Mouse (Mus musculus) stomach, embryonic 14.5 days (tissue): ENCODE measurements at regions not wholly inside any gene's neighbourhood (a gene's known extent, or its start where the extent isn't known, plus 50 kb on each side); places are given as distances from the start of the nearest gene placed in this dataset.

Source experiments
- ATAC-seq: fragments of 200-750 bp; cut with Nextera tagmentation; 2 replicates; pipeline ENCODE4 v1.8.0; 2017; ENCODE audit warnings: low read depth, moderate TSS enrichment; ENCODE audit not compliant: insufficient number of reproducible peaks, insufficient read depth, low FRiP score
- H3K27ac ChIP-seq: fragments of 300-500 bp; sonication (generic); 2 replicates; pipeline ENCODE4 v1.5.1; 2014; ENCODE audit warnings: mild to moderate bottlenecking, low read length, moderate library complexity, mixed read lengths
- H3K27me3 ChIP-seq: fragments of 300-500 bp; sonication (generic); 2 replicates; pipeline ENCODE4 v1.6.1; 2014; ENCODE audit warnings: low read length, control low read depth, mixed read lengths; ENCODE audit not compliant: control insufficient read depth, insufficient read depth
- H3K36me3 ChIP-seq: fragments of 300-500 bp; sonication (generic); 2 replicates; pipeline ENCODE4 v1.6.1; 2014; ENCODE audit warnings: mild to moderate bottlenecking, control low read depth, low read length, moderate library complexity, mixed read lengths; ENCODE audit not compliant: control insufficient read depth, insufficient read depth
- H3K4me1 ChIP-seq: fragments of 300-500 bp; sonication (generic); 2 replicates; pipeline ENCODE4 v1.6.1; 2014; ENCODE audit warnings: low read length, control low read depth, mixed read lengths; ENCODE audit not compliant: control insufficient read depth, insufficient read depth
- H3K4me2 ChIP-seq: fragments of 300-500 bp; sonication (generic); replicated peaks from 2 replicates; pipeline ENCODE4 v1.6.1; 2014; ENCODE audit warnings: low read depth, low read length, control low read depth
- H3K4me3 ChIP-seq: fragments of 300-500 bp; sonication (generic); 2 replicates; pipeline ENCODE4 v1.5.1; 2014; ENCODE audit warnings: low read depth, low read length, control low read depth
- H3K9ac ChIP-seq: fragments of 300-500 bp; sonication (generic); replicated peaks from 2 replicates; pipeline ENCODE4 v1.6.1; 2014; ENCODE audit warnings: low read depth, mild to moderate bottlenecking, control low read depth, low read length, moderate library complexity, mixed read lengths
- H3K9me3 ChIP-seq: fragments of 300-500 bp; sonication (generic); 2 replicates; pipeline ENCODE4 v1.6.1; 2016; ENCODE audit warnings: low read depth, low read length, control low read depth; ENCODE audit not compliant: control insufficient read depth
- WGBS: fragments of 180-500 bp; shearing (Covaris S2); extraction: QIAGEN DNeasy Blood & Tissue Kit; methylation state at CpG from one replicate; pipeline ENCODE4 v1.1.7; 2014; 5-methylcytosine and 5-hydroxymethylcytosine counted together

GRCm38 (mm10) chr9:100022035-100022434 is 146.1 kb upstream of the Sox14 start:
- Histone ChIP-seq H3K9ac (no peak overlapping the region), H3K4me2 (no peak overlapping the region), H3K4me3 (no peak overlapping the region), H3K27ac (no peak overlapping the region), H3K4me1 (no peaks in the 10 kb centered on the region), H3K36me3 (no peaks in the 10 kb centered on the region), H3K9me3 (no peaks in the 10 kb centered on the region), H3K27me3 (no peaks in the 10 kb centered on the region)
- WGBS = 70% methylated on average over 3 of the region's 3 CpGs
- no peak for ATAC-seq

DNA sequence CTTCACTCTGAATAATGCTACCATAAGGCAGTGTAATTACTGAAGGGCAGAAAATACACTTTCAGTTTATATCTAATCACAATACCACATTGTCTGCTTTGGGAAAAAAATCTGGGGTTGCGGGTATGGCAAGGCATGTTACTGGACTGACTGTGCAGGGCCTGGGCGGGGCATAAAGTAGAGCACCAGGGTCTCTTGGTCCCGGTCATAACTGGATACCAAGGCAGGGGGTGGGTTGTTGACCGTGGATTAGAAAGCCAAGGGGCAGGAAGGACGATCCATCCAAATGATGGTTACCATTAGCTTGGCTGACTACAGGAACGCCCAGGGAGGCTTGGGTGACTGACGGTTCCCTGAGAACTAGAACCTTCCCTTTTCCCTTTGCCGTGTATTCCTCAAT is 119.2 kb upstream of the Sox14 start:
- Histone ChIP-seq H3K4me2 (no peak overlapping the region), H3K4me1 (no peaks in the 10 kb centered on the region), H3K9me3 (no peaks in the 10 kb centered on the region), H3K27me3 (no peaks in the 10 kb centered on the region), H3K4me3 (no peak overlapping the region), H3K36me3 (no peaks in the 10 kb centered on the region), H3K9ac (no peak overlapping the region), H3K27ac (no peak overlapping the region)
- WGBS = 39% methylated on average over 8 of the region's 8 CpGs
- no peak for ATAC-seq

DNA sequence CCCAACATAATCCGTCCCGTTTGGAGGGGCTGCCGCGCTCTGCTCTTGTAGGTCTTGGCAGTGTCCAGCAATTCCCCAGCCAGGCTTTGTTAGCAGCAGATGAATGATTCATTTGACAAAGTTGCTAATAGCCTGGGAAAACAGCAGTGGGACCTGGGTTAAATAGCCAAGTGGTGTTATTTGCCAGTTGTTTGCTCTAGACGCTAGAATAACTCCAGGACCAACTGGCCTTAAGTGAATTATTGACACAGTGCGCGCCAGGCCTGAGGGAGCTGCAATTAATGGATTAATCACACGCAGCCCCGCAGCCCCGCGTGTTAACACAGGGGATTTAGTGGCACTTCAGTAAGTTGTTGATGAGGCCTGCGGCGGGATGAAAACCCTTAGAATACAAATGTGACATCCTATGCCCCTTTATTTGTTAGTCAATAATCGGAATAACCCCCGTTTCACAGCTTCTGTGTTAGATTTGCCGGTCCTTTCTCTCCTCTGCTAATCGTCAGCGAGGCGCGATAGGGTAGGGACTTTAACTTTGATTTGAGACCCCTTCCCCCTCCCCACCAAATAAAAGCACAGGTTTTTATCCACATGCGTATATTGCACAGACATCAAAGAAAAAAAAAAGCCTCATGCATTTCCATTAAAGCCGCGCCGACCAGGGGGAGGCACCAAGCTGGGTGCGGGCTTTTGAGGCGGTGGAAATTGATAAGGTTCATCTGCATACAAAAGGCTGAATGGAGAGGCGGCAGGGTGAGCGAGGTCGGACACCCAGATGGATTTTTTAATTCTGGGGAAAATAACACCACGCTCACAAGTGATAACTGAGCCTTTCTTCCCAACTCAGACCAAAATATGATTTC is 118.5 kb upstream of the Sox14 start:
- H3K9ac ChIP-seq = no peak overlapping the region
- H3K4me3 ChIP-seq = no peak overlapping the region
- no peak overlapping the region for H3K27ac ChIP-seq

DNA sequence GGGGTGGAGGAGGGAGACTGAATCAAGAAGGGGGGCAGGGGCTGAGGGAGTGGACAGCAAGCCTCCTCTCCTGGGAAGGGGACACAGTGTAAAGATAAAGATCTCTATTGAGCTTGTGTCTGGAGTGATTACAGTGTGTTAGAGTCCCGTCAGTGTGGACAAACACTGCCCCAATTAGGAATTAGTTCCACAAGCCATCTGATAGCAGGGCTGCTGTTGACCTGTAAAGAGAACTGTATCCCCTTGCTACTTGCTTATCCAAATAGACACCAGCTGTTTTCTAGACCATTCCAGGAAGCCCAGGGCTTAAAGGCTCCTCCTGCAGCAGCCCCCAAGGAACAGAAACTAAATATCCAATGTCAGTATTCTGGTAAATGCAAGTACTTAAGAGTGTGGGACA is 111.4 kb upstream of the Sox14 start:
- H3K4me1 ChIP-seq = no peaks in the 10 kb centered on the region
- no peaks in the 10 kb centered on the region for H3K36me3 ChIP-seq
- no peak overlapping the region for H3K9ac ChIP-seq
- H3K4me2 ChIP-seq = no peak overlapping the region
- WGBS = 6% methylated on average over 1 of the region's 1 CpGs
- no peak for ATAC-seq
- H3K9me3 ChIP-seq = no peaks in the 10 kb centered on the region
- H3K27ac ChIP-seq = no peak overlapping the region
- no peak overlapping the region for H3K4me3 ChIP-seq
- H3K27me3 ChIP-seq = no peaks in the 10 kb centered on the region

More for the DNA sequence above, 118.5 kb upstream of the Sox14 start:
- H3K4me1 ChIP-seq = no peaks in the 10 kb centered on the region
- no peaks in the 10 kb centered on the region for H3K27me3 ChIP-seq
- H3K9me3 ChIP-seq = no peaks in the 10 kb centered on the region
- H3K36me3 ChIP-seq = no peaks in the 10 kb centered on the region
- peak overlapping the region; percentile 13; the same call in 1 of the 2 replicates for H3K4me2 ChIP-seq
- WGBS = 2% methylated on average over 30 of the region's 30 CpGs
- ATAC-seq = no peak

DNA sequence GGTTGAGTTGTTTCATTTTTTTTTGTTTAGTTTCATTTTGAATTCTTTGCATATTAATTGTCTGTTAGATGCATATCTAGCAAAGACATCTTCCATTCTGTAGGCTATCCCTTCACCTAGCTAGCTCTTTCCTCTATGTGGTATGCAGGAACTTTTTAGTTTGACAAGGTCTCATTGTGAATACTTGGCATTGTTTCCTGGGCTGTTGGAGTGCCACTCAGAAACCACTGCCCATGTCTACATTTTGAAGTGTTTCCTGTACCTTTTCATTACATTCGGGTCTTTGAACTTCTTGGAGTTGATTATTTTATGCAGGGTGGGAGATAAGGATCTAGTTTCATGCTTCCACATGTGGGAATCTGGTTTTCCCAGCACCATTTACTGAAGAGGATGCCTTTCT is 104.8 kb upstream of the Sox14 start:
- H3K9me3 ChIP-seq = no peaks in the 10 kb centered on the region
- H3K36me3 ChIP-seq = no peaks in the 10 kb centered on the region
- H3K4me1 ChIP-seq = no peaks in the 10 kb centered on the region
- no peak overlapping the region for H3K9ac ChIP-seq
- H3K27me3 ChIP-seq = no peaks in the 10 kb centered on the region
- no peak overlapping the region for H3K4me3 ChIP-seq
- H3K27ac ChIP-seq = no peak overlapping the region
- 69% methylated on average over 1 of the region's 1 CpGs for WGBS
- no peak for ATAC-seq
- H3K4me2 ChIP-seq = no peak overlapping the region

- Histone ChIP-seq H3K27ac (no peak overlapping the region), H3K36me3 (no peaks in the 10 kb centered on the region), H3K9ac (no peak overlapping the region), H3K4me3 (no peak overlapping the region), H3K4me2 (no peak overlapping the region), H3K4me1 (no peaks in the 10 kb centered on the region), H3K27me3 (no peaks in the 10 kb centered on the region), H3K9me3 (no peaks in the 10 kb centered on the region)
- no peak for ATAC-seq
Measured at GRCm38 (mm10) chr9:99961561-99961960, 85.6 kb upstream of the Sox14 start.

- H3K36me3 ChIP-seq = no peaks in the 10 kb centered on the region
- no peaks in the 10 kb centered on the region for H3K27me3 ChIP-seq
- H3K4me3 ChIP-seq = no peak overlapping the region
- H3K4me2 ChIP-seq = no peak overlapping the region
- no peaks in the 10 kb centered on the region for H3K9me3 ChIP-seq
- no peak overlapping the region for H3K9ac ChIP-seq
- no peaks in the 10 kb centered on the region for H3K4me1 ChIP-seq
- H3K27ac ChIP-seq = no peak overlapping the region
- no peak for ATAC-seq
- WGBS = 85% methylated on average over 10 of the region's 10 CpGs
Measured at GRCm38 (mm10) chr9:99954720-99955119, 78.8 kb upstream of the Sox14 start.

- H3K36me3 ChIP-seq = no peaks in the 10 kb centered on the region
- no peak overlapping the region for H3K4me3 ChIP-seq
- H3K9ac ChIP-seq = no peak overlapping the region
- H3K27me3 ChIP-seq = no peaks in the 10 kb centered on the region
- ATAC-seq = no peak
- H3K9me3 ChIP-seq = no peaks in the 10 kb centered on the region
- H3K4me2 ChIP-seq = no peak overlapping the region
- H3K4me1 ChIP-seq = no peaks in the 10 kb centered on the region
- no peak overlapping the region for H3K27ac ChIP-seq
- WGBS = 80% methylated on average over 6 of the region's 6 CpGs
Measured at GRCm38 (mm10) chr9:99954038-99954618, 78.2 kb upstream of the Sox14 start.
